Mouse (Mus musculus) megakaryocyte, adult 5-6 weeks (primary cell): Measurements from ENCODE around the gene Mad2l2. TPM values are rescaled to one million over a fixed set of nuclear protein-coding genes. Genes with fewer than 3 reads are reported as not detected.
"Not testable (repeated sequence)": the region's sequence is repeated elsewhere in the genome, so short reads cannot be mapped to it uniquely, and the experiment has no call there.

Source experiments
- ATAC-seq: 2 replicates; pipeline ENCODE4 v1.8.0; 2016; ENCODE audit warnings: mild to moderate bottlenecking, inconsistent platforms; ENCODE audit not compliant: poor library complexity, severe bottlenecking
- total RNA-seq, 2 experiments: library from RNA; stranded (forward) in 1 of 2; stranded (reverse) in 1 of 2; fragments of 153-499, 151-499 nt in 1 of 2; fragments of 221-1000, 200-1000 nt in 1 of 2; gene quantifications; 2 replicates each; pipeline versions ENCODE4 v1.2.3 to v1.2.4; 2015 to 2017

Gene Mad2l2
- total RNA-seq, 2 experiments from 2014 or later = 5.9 to 21.9 TPM

- ATAC-seq = peak; percentile 58
Measured at GRCm38 (mm10) chr4:148168287-148168686, 38.1 kb downstream of the Mad2l2 start.

GRCm38 (mm10) chr4:148169586-148169985 lies 39.4 kb downstream of the Mad2l2 start:
- ATAC-seq = no peak

- ATAC-seq = peak; percentile 49; the same call in 1 of the 2 replicates
Measured at GRCm38 (mm10) chr4:148170842-148171241, 40.7 kb downstream of the Mad2l2 start.

- no peak for ATAC-seq
Measured at GRCm38 (mm10) chr4:148171261-148171660, 41.1 kb downstream of the Mad2l2 start.

- ATAC-seq = no peak
Measured at GRCm38 (mm10) chr4:148173811-148174494, 43.8 kb downstream of the Mad2l2 start.

- no peak for ATAC-seq
Measured at GRCm38 (mm10) chr4:148174495-148174862, 44.3 kb downstream of the Mad2l2 start.

- ATAC-seq = not testable (repeated sequence)
Measured at GRCm38 (mm10) chr4:148176603-148177002, 46.4 kb downstream of the Mad2l2 start.

- no peak for ATAC-seq
Measured at GRCm38 (mm10) chr4:148177716-148178115, 47.5 kb downstream of the Mad2l2 start.

GRCm38 (mm10) chr4:148181483-148181882 lies 51.3 kb downstream of the Mad2l2 start:
- no peak for ATAC-seq

- no peak for ATAC-seq
Measured at GRCm38 (mm10) chr4:148182363-148182762, 52.2 kb downstream of the Mad2l2 start.

GRCm38 (mm10) chr4:148184564-148184963 lies 54.4 kb downstream of the Mad2l2 start:
- ATAC-seq = no peak

- ATAC-seq = no peak
Measured at GRCm38 (mm10) chr4:148185819-148186218, 55.6 kb downstream of the Mad2l2 start.

GRCm38 (mm10) chr4:148188767-148189166 lies 58.6 kb downstream of the Mad2l2 start:
- not testable (repeated sequence) for ATAC-seq

GRCm38 (mm10) chr4:148192707-148193245 lies 62.6 kb downstream of the Mad2l2 start:
- no peak for ATAC-seq

- no peak for ATAC-seq
Measured at GRCm38 (mm10) chr4:148194400-148194799, 64.2 kb downstream of the Mad2l2 start.

Other genes with a start within 250 kb of the Mad2l2 start
- gene Mfn2, start 225.7 kb upstream of the Mad2l2 start, total RNA-seq (2015) = 12.5 and 12.7 TPM in 2 replicates
- 15.7 and 17.4 TPM in 2 replicates for gene Mfn2, start 225.7 kb upstream of the Mad2l2 start, total RNA-seq (2017)
- gene Plod1, start 193.6 kb upstream of the Mad2l2 start, total RNA-seq (2015) = 10.5 TPM in 2 replicates
- gene Plod1, start 193.6 kb upstream of the Mad2l2 start, total RNA-seq (2017) = 22.9 and 25.7 TPM in 2 replicates
- gene 2510039O18Rik, start 189.5 kb upstream of the Mad2l2 start, total RNA-seq (2015) = 39.4 and 41.4 TPM in 2 replicates
- 42.1 and 45.5 TPM in 2 replicates for gene 2510039O18Rik, start 189.5 kb upstream of the Mad2l2 start, total RNA-seq (2017)
- gene Nppb, start 144.6 kb upstream of the Mad2l2 start, total RNA-seq (2015) = not detected in 2 replicates
- gene Nppb, start 144.6 kb upstream of the Mad2l2 start, total RNA-seq (2017) = not detected in 2 replicates
- gene Nppa, start 129.7 kb upstream of the Mad2l2 start, total RNA-seq (2015) = not detected in 2 replicates
- gene Nppa, start 129.7 kb upstream of the Mad2l2 start, total RNA-seq (2017) = not detected in 2 replicates
- gene Clcn6, start 91.6 kb upstream of the Mad2l2 start, total RNA-seq (2015) = 5.5 and 7.0 TPM in 2 replicates
- 2.7 and 10.1 TPM in 2 replicates for gene Clcn6, start 91.6 kb upstream of the Mad2l2 start, total RNA-seq (2017)
- gene Mthfr, start 91.3 kb upstream of the Mad2l2 start, total RNA-seq (2015) = 14.0 and 14.3 TPM in 2 replicates
- 10.1 and 15.8 TPM in 2 replicates for gene Mthfr, start 91.3 kb upstream of the Mad2l2 start, total RNA-seq (2017)
- gene Agtrap, start 42.4 kb upstream of the Mad2l2 start, total RNA-seq (2015) = 13.8 and 19.0 TPM in 2 replicates
- 31.9 and 36.0 TPM in 2 replicates for gene Agtrap, start 42.4 kb upstream of the Mad2l2 start, total RNA-seq (2017)
- gene Draxin, start 314 bp downstream of the Mad2l2 start, total RNA-seq (2015) = not detected in 2 replicates
- gene Draxin, start 314 bp downstream of the Mad2l2 start, total RNA-seq (2017) = 0.04 TPM in 1 of 2 replicates, not detected in the other
- 29.3 and 30.8 TPM in 2 replicates for gene Fbxo6, start 21.8 kb downstream of the Mad2l2 start, total RNA-seq (2015)
- 13.5 and 16.8 TPM in 2 replicates for gene Fbxo6, start 21.8 kb downstream of the Mad2l2 start, total RNA-seq (2017)
- gene Fbxo44, start 30.1 kb downstream of the Mad2l2 start, total RNA-seq (2015) = 0.93 TPM in 1 of 2 replicates, not detected in the other
- 0.61 and 0.77 TPM in 2 replicates for gene Fbxo44, start 30.1 kb downstream of the Mad2l2 start, total RNA-seq (2017)
- not detected in 2 replicates for gene Fbxo2, start 30.2 kb downstream of the Mad2l2 start, total RNA-seq (2015)
- not detected in 2 replicates for gene Fbxo2, start 30.2 kb downstream of the Mad2l2 start, total RNA-seq (2017)
- gene Disp3, start 157.6 kb downstream of the Mad2l2 start, total RNA-seq (2015) = not detected in 2 replicates
- not detected in 2 replicates for gene Disp3, start 157.6 kb downstream of the Mad2l2 start, total RNA-seq (2017)